8 mouse cellular contexts compared by ENCODE assay signal in genomic region chr11:86961510-86962303, GRCm38 (mm10). TPM values are rescaled to one million over a fixed set of nuclear protein-coding genes. Genes with fewer than 3 reads are reported as not detected.
A peak's percentile ranks its signal among the peaks of the same experiment; 100 is the strongest.
DNase-seq lines count a peak whose midpoint lies in the region; ATAC-seq lines count a peak whose summit lies in the region.

No protein-coding gene starts in this region.

- DNase-seq in MN1 (ENCODE audit: low spot score) = peak; percentile 38
- DNase-seq in kidney, postnatal 4 days = peak; percentile 68 to 80
- DNase-seq in ovary, postnatal 14 days (ENCODE audit: low spot score) = peak; percentile 49
- no peak for DNase-seq in left cerebral cortex, adult 8-10 months (ENCODE audit: low spot score in 2 of 2)
- DNase-seq in layer of hippocampus, adult 18-20 months (ENCODE audit: low spot score in 2 of 2) = no peak
- no peak for DNase-seq in layer of hippocampus, postnatal 36 days

- peak; percentile 62 for ATAC-seq in heart, embryonic 14.5 days (ENCODE audit: insufficient number of reproducible peaks, insufficient read depth, low FRiP score, low read depth)

- peaks cover 8% of the 10 kb centered on the region; the same call in 1 of the 2 replicates for H3K36me3 ChIP-seq in heart, embryonic 14.5 days (ENCODE audit: control insufficient read depth, insufficient read depth, low read length)

- H3K27ac ChIP-seq in brown adipose tissue, adult 24 weeks (replicated peaks; ENCODE audit: low read depth, low read length) = peak overlapping the region; percentile 61
- peak overlapping the region; percentile 83 to 94 for H3K27ac ChIP-seq in heart, embryonic 14.5 days (replicated peaks in 1 of 2; ENCODE audit: control insufficient read depth in 1 of 2, insufficient read depth in 1 of 2, low read depth in 2 of 2, low read length in 2 of 2)

- no peaks in the 10 kb centered on the region for H3K9me3 ChIP-seq in heart, embryonic 14.5 days (ENCODE audit: control insufficient read depth, low read length)

- H3K27me3 ChIP-seq in heart, embryonic 14.5 days (ENCODE audit: control insufficient read depth, insufficient read depth, low read length) = no peaks in the 10 kb centered on the region

- H3K4me1 ChIP-seq in brown adipose tissue, adult 24 weeks (ENCODE audit: control insufficient read depth, insufficient read depth, insufficient read length, low read length) = peaks cover 60% of the 10 kb centered on the region
- H3K4me1 ChIP-seq in heart, embryonic 14.5 days (ENCODE audit: control insufficient read depth in 2 of 2, insufficient read depth in 2 of 2, low read length in 2 of 2) = peaks cover 66 to 91% of the 10 kb centered on the region in 2 experiments

- H3K9ac ChIP-seq in heart, embryonic 14.5 days (ENCODE audit: low read length) = peak overlapping the region; percentile 44

- H3K4me3 ChIP-seq in brown adipose tissue, adult 24 weeks (ENCODE audit: insufficient read depth, low read depth, low read length) = no peak overlapping the region
- H3K4me3 ChIP-seq in heart, embryonic 14.5 days (ENCODE audit: control insufficient read depth in 1 of 2, insufficient read depth in 1 of 2, low read depth in 1 of 2, low read length in 2 of 2) = no peak overlapping the region

- H3K4me2 ChIP-seq in heart, embryonic 14.5 days (ENCODE audit: low read length) = peak overlapping the region; percentile 37

- WGBS in heart, embryonic 14.5 days = 52% methylated on average over 11 of the region's 11 CpGs

RNA-seq across cellular contexts. Expression of gene Ypel2, which starts 31.8 kb away (rescaled TPM):
- 9.6 and 11.2 TPM in 2 replicates for polyA plus RNA-seq in brown adipose tissue, adult 24 weeks (2012; ENCODE audit: insufficient read depth, insufficient read length, missing spikeins)
- polyA plus RNA-seq in heart, embryonic 14.5 days (2014; fragmentation: Nextera tagmentation; extraction: Ambion mirVana) = 22.8 and 23.5 TPM in 2 replicates
- 10 to 100 TPM; 44.2 to 53.3 (median 48.8) TPM for total RNA-seq in left cerebral cortex, adult 8-10 months (2022)
- total RNA-seq in layer of hippocampus, adult 18-20 months (2021) = 10 to 100 TPM; 27.7 to 27.9 TPM
- total RNA-seq in layer of hippocampus, postnatal 36 days (2021) = 10 to 100 TPM; 27.5 to 29.0 TPM

Comparison
In these comparisons a context has a peak if more than half of its experiments do, and no peak if none do; other contexts are left out.
1. DNase-seq: peak in MN1 (single experiment), kidney, postnatal 4 days (2 of 2) and ovary, postnatal 14 days (single experiment); none in left cerebral cortex, adult 8-10 months (0 of 2), layer of hippocampus, adult 18-20 months (0 of 2) and layer of hippocampus, postnatal 36 days (0 of 2).